Comparison of ENCODE assay signal across 8 mouse cellular contexts in genomic region chr2:12418121-12418520, GRCm38 (mm10). TPM values are rescaled to one million over a fixed set of nuclear protein-coding genes. Genes with fewer than 3 reads are reported as not detected.
A peak's percentile ranks its signal among the peaks of the same experiment; 100 is the strongest.
DNase-seq lines count a peak whose midpoint lies in the region; ATAC-seq and TF ChIP-seq lines count a peak whose summit lies in the region.

No protein-coding gene starts in this region.

- intact Hi-C loops in left cerebral cortex, postnatal 36 days (cut with DNase I) = no loop called here

- DNase-seq in heart, postnatal 4 days = no peak
- DNase-seq in ES-E14 (ENCODE audit: low read depth, low spot score) = no peak
- peak; percentile 35 for DNase-seq in liver, adult 2 months (ENCODE audit: extremely low read depth, low read depth, low spot score)
- peak; percentile 11 to 24 for DNase-seq in natural killer cell, adult 2 months (ENCODE audit: low spot score in 2 of 2)
- no peak for DNase-seq in left cerebral cortex, postnatal 36 days (ENCODE audit: low spot score in 2 of 2)

- no peaks in the 10 kb centered on the region for H3K36me3 ChIP-seq in heart, embryonic 11.5 days (ENCODE audit: control insufficient read depth, insufficient read depth, low read length)
- H3K36me3 ChIP-seq in ES-E14 (ENCODE audit: control insufficient read depth, insufficient read depth, low read length, poor library complexity, severe bottlenecking) = no peaks in the 10 kb centered on the region
- H3K36me3 ChIP-seq in forebrain, embryonic 13.5 days (ENCODE audit: poor library complexity, severe bottlenecking) = no peaks in the 10 kb centered on the region
- no peaks in the 10 kb centered on the region for H3K36me3 ChIP-seq in liver, adult 2 months (ENCODE audit: control insufficient read depth, insufficient read depth, low read length)

- peaks cover 32% of the 10 kb centered on the region for H3K79me2 ChIP-seq in liver, adult 2 months (ENCODE audit: control insufficient read depth, insufficient read depth, low read length)

- H3K27me3 ChIP-seq in heart, embryonic 11.5 days (ENCODE audit: control insufficient read depth, insufficient read depth, low read length) = no peaks in the 10 kb centered on the region
- no peaks in the 10 kb centered on the region for H3K27me3 ChIP-seq in forebrain, embryonic 13.5 days
- H3K27me3 ChIP-seq in liver, adult 2 months (ENCODE audit: control insufficient read depth, insufficient read depth, low read length) = no peaks in the 10 kb centered on the region

- peaks cover 4% of the 10 kb centered on the region; the same call in 1 of the 2 replicates for H3K4me1 ChIP-seq in heart, embryonic 11.5 days (ENCODE audit: control insufficient read depth, insufficient read depth, low read length)
- peaks cover 2% of the 10 kb centered on the region in 2 experiments; a peak in 1 of 4 replicates for H3K4me1 ChIP-seq in ES-E14 (ENCODE audit: control insufficient read depth in 2 of 2, insufficient read depth in 2 of 2, low read length in 2 of 2, poor library complexity in 1 of 2)
- peaks cover 12% of the 10 kb centered on the region for H3K4me1 ChIP-seq in forebrain, embryonic 13.5 days
- peaks cover 24% of the 10 kb centered on the region for H3K4me1 ChIP-seq in liver, adult 2 months (ENCODE audit: control insufficient read depth, insufficient read depth, low read length)

- H3K27ac ChIP-seq in heart, embryonic 11.5 days (ENCODE audit: low read depth, low read length) = no peak overlapping the region
- no peak overlapping the region for H3K27ac ChIP-seq in ES-E14 (ENCODE audit: insufficient read depth, low read depth, low read length, poor library complexity, severe bottlenecking)
- H3K27ac ChIP-seq in forebrain, embryonic 13.5 days = no peak overlapping the region
- H3K27ac ChIP-seq in liver, adult 2 months (replicated peaks; ENCODE audit: insufficient read depth, low read depth, low read length) = no peak overlapping the region

- WGBS in heart, embryonic 11.5 days (ENCODE audit: insufficient replicate concordance) = 34% methylated on average over 8 of the region's 8 CpGs
- 52% methylated on average over 8 of the region's 8 CpGs for WGBS in forebrain, embryonic 13.5 days
- 27% methylated on average over 8 of the region's 8 CpGs for WGBS in liver, adult 2 months

- H3K4me2 ChIP-seq in heart, embryonic 11.5 days = peak overlapping the region; percentile 86
- H3K4me2 ChIP-seq in forebrain, embryonic 13.5 days = peak overlapping the region; percentile 79

- no peak for TF ChIP-seq POLR2A in liver, adult 2 months (IDR thresholded peaks at IDR 0.05; ENCODE audit: extremely low read depth, insufficient read depth, low read length)

- TF ChIP-seq CTCF in liver, adult 2 months (IDR thresholded peaks at IDR 0.05; ENCODE audit: low read depth, low read length) = no peak

- in situ Hi-C loops in ES-E14 (cut with MboI; ENCODE audit: low sequenced_read_pairs in 2 of 2, unreplicated experiment in 2 of 2) = no loop called here

- peak overlapping the region; percentile 89 for H3K4me3 ChIP-seq in heart, embryonic 11.5 days (ENCODE audit: low read depth, low read length)
- peak overlapping the region; percentile 97 to 100; a peak in 3 of 4 replicates for H3K4me3 ChIP-seq in ES-E14 (ENCODE audit: insufficient read depth in 1 of 2, low read depth in 1 of 2, low read length in 2 of 2, poor library complexity in 1 of 2, severe bottlenecking in 1 of 2)
- H3K4me3 ChIP-seq in forebrain, embryonic 13.5 days = peak overlapping the region; percentile 86
- H3K4me3 ChIP-seq in liver, adult 2 months (ENCODE audit: insufficient read depth, low read depth, low read length) = peak overlapping the region; percentile 94

- H3K9ac ChIP-seq in heart, embryonic 11.5 days (ENCODE audit: low read depth, low read length) = peak overlapping the region; percentile 84; the same call in 1 of the 2 replicates
- peak overlapping the region; percentile 72; the same call in 1 of the 2 replicates for H3K9ac ChIP-seq in ES-E14 (ENCODE audit: insufficient read depth, low read depth, low read length, poor library complexity, severe bottlenecking)
- peak overlapping the region; percentile 89 for H3K9ac ChIP-seq in forebrain, embryonic 13.5 days
- H3K9ac ChIP-seq in liver, adult 2 months (ENCODE audit: low read depth, low read length) = peak overlapping the region; percentile 90; the same call in 1 of the 2 replicates

- no peaks in the 10 kb centered on the region for H3K9me3 ChIP-seq in heart, embryonic 11.5 days (replicated peaks; ENCODE audit: control insufficient read depth, low read length)
- H3K9me3 ChIP-seq in ES-E14 (ENCODE audit: control insufficient read depth, insufficient read depth, low read depth, low read length) = no peaks in the 10 kb centered on the region
- H3K9me3 ChIP-seq in forebrain, embryonic 13.5 days (replicated peaks) = no peaks in the 10 kb centered on the region

- no peak for ATAC-seq in heart, embryonic 11.5 days (replicated peaks; ENCODE audit: insufficient number of reproducible peaks, low FRiP score, low TSS enrichment)
- ATAC-seq in forebrain, embryonic 13.5 days = no peak
- ATAC-seq in cerebellum, adult (ENCODE audit: insufficient number of reproducible peaks, low FRiP score, low TSS enrichment) = no peak

TF ChIP-seq in ES-E14, 5 proteins besides CTCF, POLR2A, EP300 and RAD21:
- TF ChIP-seq MAFK (IDR thresholded peaks at IDR 0.05; ENCODE audit: insufficient read depth, low read depth, low read length) (no peak), CHD2 (IDR thresholded peaks at IDR 0.05; ENCODE audit: low read depth, low read length) (peak; percentile 95)

RNA-seq across cellular contexts. Expression of gene Mindy3, which starts 1.1 kb away (rescaled TPM):
- polyA plus RNA-seq in heart, embryonic 11.5 days (2014; fragmentation: Nextera tagmentation; extraction: Ambion mirVana) = 28.8 and 29.3 TPM in 2 replicates
- total RNA-seq in heart, postnatal 4 days (2021) = 10 to 100 TPM; 29.4 to 29.5 TPM
- 35.4 and 39.8 TPM in 2 replicates for total RNA-seq in ES-E14 (2012; rRNA removed)
- polyA plus RNA-seq in forebrain, embryonic 13.5 days (2015; fragmentation: Nextera tagmentation; extraction: Ambion mirVana) = 42.2 and 43.7 TPM in 2 replicates
- total RNA-seq in liver, adult 2 months (2014; rRNA removed) = 20.3 and 23.1 TPM in 2 replicates
- polyA plus RNA-seq in liver, adult 2 months (2012; rRNA removed) = 46.4 and 49.0 TPM in 2 replicates
- 10 to 100 TPM; 51.4 to 57.8 TPM for total RNA-seq in left cerebral cortex, postnatal 36 days (2021)

Comparison
In these comparisons a context has a peak if more than half of its experiments do, and no peak if none do; other contexts are left out.
1. DNase-seq: peak in liver, adult 2 months (single experiment) and natural killer cell, adult 2 months (2 of 2); none in heart, postnatal 4 days (single experiment), ES-E14 (single experiment) and left cerebral cortex, postnatal 36 days (0 of 2).
2. Peak in every context shown above with its lines, with median percentiles within 50 percentile points of each other: H3K4me3 ChIP-seq and H3K9ac ChIP-seq.